Mouse (Mus musculus): ENCODE results near the gene Arpc3. TPM values are rescaled to one million over a fixed set of nuclear protein-coding genes. Genes with fewer than 3 reads are reported as not detected.
A peak's percentile ranks its signal among the peaks of the same experiment; 100 is the strongest.

The Arpc3 gene
- total and polyA plus RNA-seq, 2 experiments from 2014 or later, result 134 to 188 TPM

DNA sequence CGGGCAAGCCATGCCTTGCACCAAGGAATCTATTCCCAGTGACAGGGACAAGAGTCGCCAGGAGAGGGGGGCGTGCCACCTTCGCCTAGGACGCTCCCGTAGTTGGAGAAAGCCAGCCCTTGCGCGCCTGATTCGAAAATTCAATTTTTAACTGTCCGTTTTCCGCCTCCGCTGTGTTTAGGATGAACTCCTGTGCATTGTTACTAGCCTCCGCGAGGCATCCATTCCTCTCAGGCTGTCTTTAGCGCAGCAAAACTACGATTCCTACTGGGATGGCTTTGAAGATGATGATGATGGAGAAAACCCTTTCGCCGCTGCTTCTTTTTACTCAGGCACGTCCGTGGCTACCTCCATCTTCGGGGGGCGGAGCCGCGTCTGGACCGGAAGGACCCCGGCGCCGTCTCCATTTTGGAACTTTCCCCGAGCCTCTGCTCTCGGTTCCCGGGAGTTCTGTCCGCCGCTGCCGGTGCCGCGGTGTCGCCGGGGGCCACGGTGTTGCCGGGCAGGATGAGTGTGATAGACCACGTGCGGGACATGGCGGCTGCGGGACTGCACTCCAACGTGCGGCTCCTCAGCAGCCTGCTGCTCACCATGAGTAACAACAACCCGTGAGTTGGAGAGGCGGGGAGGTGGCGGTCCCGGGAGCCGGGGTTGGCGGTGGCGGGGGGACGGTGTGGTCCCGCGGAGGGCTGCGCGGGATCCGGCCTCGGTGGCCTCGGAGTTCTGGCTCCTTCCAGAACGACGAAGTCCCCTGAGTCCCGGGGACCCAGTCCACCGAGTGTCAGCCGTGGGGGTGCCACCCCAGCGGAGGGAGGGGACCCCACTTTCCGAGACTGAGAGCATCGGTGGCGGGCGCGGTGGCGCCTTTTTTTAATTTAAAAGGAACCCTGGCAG, 30.6 kb downstream of the Arpc3 start:
- H3K9ac ChIP-seq (replicated peaks; ENCODE audit: low read length, poor library complexity, severe bottlenecking), result peak overlapping the region; percentile 87
- no peaks in the 10 kb centered on the region for H3K9me3 ChIP-seq (ENCODE audit: low read length)
- no peaks in the 10 kb centered on the region for H3K36me3 ChIP-seq (ENCODE audit: insufficient read depth, low read length)
- H3K4me3 ChIP-seq (ENCODE audit: low read depth, low read length), result peak overlapping the region; percentile 93
- no peaks in the 10 kb centered on the region for H3K27me3 ChIP-seq (ENCODE audit: insufficient read depth, low read length)
- ATAC-seq (ENCODE audit: low FRiP score) (peak; percentile 86), DNase-seq (ENCODE audit: low spot score) (peak; percentile 92)
- H3K27ac ChIP-seq (ENCODE audit: low read depth, low read length), result peak overlapping the region; percentile 95
- no peaks in the 10 kb centered on the region; the same call in 1 of the 2 replicates for H3K4me1 ChIP-seq (ENCODE audit: insufficient read depth, low read length)
- peak overlapping the region; percentile 85 for H3K4me2 ChIP-seq (ENCODE audit: low read depth, low read length, poor library complexity, severe bottlenecking)
- under 1% methylated on average over 71 of the region's 73 CpGs for WGBS
- peak; percentile 55 for TF ChIP-seq CTCF (IDR thresholded peaks at IDR 0.05)

DNA sequence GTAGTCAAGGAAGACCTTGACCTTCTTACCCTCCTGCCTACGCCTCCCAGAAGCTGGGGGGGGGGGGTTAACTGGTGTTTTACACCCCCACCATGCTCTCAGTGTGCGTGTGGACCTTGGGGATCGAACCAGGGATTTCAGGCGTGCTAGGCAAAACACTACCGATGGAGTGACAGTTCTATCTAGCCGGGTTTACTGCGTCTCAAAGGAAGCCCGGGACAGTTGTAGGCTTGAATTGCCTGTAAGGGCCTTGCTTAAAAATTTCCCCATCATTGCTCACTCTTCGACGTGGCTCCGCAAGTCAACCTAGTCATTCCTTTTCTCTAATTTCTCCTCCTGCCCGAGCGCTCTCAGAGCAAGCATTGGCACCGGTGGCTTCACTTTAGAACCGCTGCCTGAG, 31.4 kb downstream of the Arpc3 start:
- WGBS, result 33% methylated on average over 15 of the region's 15 CpGs
- Histone ChIP-seq H3K9ac (replicated peaks; ENCODE audit: low read length, poor library complexity, severe bottlenecking) (peak overlapping the region; percentile 87), H3K4me3 (ENCODE audit: low read depth, low read length) (peak overlapping the region; percentile 93), H3K27me3 (ENCODE audit: insufficient read depth, low read length) (no peaks in the 10 kb centered on the region), H3K9me3 (ENCODE audit: low read length) (no peaks in the 10 kb centered on the region), H3K4me1 (ENCODE audit: insufficient read depth, low read length) (no peaks in the 10 kb centered on the region; the same call in 1 of the 2 replicates), H3K4me2 (ENCODE audit: low read depth, low read length, poor library complexity, severe bottlenecking) (peak overlapping the region; percentile 85), H3K27ac (ENCODE audit: low read depth, low read length) (no peak overlapping the region), H3K36me3 (ENCODE audit: insufficient read depth, low read length) (no peaks in the 10 kb centered on the region)
- DNase-seq (ENCODE audit: low spot score), result no peak
- ATAC-seq (ENCODE audit: low FRiP score), result no peak; the same call in 1 of the 2 replicates
- TF ChIP-seq CTCF (IDR thresholded peaks at IDR 0.05), result no peak

DNA sequence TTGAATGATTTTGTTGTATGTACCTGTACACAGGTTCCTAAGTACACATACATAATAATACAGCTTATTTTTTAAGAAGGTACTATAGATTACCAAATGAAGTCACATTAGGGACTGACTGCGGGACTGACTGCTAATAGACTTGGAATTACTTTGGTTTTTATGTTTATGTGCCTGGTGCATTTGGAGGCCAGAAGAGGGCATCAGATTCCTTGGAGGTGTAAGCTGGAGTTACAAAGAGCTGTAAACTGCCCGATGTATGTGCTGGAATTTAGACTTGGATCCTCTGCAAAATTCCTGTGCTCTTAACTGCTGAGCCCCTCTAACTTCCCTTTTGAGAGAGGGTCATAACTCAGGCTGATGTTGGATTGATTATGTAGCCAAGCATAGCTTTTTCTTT, 33.9 kb downstream of the Arpc3 start:
- ATAC-seq (ENCODE audit: low FRiP score), result no peak

DNA sequence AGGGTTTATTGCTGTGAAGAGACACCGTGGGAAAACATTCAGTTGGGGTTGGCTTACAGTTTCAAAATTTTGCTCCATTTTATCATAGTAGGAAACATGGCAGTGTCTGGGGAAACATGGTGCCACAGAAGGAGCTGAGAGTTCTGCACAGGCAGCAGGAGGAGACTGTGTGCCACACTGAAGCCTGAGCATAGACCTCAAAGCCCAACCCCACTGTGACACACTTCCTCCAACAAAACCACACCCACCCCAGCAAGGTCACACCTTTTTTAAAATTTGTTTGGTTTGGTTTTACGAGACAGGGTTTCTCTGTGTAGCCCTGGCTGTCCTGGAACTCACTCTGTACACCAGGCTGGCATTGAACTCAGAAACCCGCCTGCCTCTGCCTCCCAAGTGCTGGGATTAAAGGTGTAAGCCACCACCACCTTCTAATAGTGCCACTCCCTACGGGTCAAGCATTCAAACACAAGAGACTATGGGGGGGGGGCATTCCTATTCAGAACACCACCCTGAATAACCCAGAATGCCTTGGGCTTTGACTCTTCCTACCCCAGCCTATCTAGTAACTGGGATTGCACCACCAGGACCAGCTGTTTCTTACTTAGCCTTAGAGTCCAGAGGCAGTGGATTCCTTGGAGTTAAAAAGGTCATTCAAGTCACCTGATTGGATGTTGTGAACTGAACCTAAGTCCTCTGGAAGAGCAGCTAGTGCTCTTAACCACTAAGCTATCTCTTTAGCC, 38.5 kb downstream of the Arpc3 start:
- no peak for TF ChIP-seq CTCF (IDR thresholded peaks at IDR 0.05)
- Histone ChIP-seq H3K4me3 (ENCODE audit: low read depth, low read length) (no peak overlapping the region), H3K36me3 (ENCODE audit: insufficient read depth, low read length) (peaks cover 50% of the 10 kb centered on the region), H3K4me1 (ENCODE audit: insufficient read depth, low read length) (no peaks in the 10 kb centered on the region), H3K4me2 (ENCODE audit: low read depth, low read length, poor library complexity, severe bottlenecking) (no peak overlapping the region), H3K27ac (ENCODE audit: low read depth, low read length) (no peak overlapping the region), H3K9me3 (ENCODE audit: low read length) (no peaks in the 10 kb centered on the region), H3K9ac (replicated peaks; ENCODE audit: low read length, poor library complexity, severe bottlenecking) (no peak overlapping the region), H3K27me3 (ENCODE audit: insufficient read depth, low read length) (no peaks in the 10 kb centered on the region)
- DNase-seq (ENCODE audit: low spot score) (no peak), ATAC-seq (ENCODE audit: low FRiP score) (no peak)
- WGBS, result 92% methylated on average over 4 of the region's 4 CpGs

More for the DNA sequence above, 33.9 kb downstream of the Arpc3 start:
- Histone ChIP-seq H3K36me3 (ENCODE audit: insufficient read depth, low read length) (peaks cover 16% of the 10 kb centered on the region; the same call in 1 of the 2 replicates), H3K9ac (replicated peaks; ENCODE audit: low read length, poor library complexity, severe bottlenecking) (no peak overlapping the region), H3K9me3 (ENCODE audit: low read length) (no peaks in the 10 kb centered on the region), H3K4me2 (ENCODE audit: low read depth, low read length, poor library complexity, severe bottlenecking) (no peak overlapping the region), H3K4me1 (ENCODE audit: insufficient read depth, low read length) (no peaks in the 10 kb centered on the region; the same call in 1 of the 2 replicates), H3K4me3 (ENCODE audit: low read depth, low read length) (no peak overlapping the region), H3K27ac (ENCODE audit: low read depth, low read length) (no peak overlapping the region), H3K27me3 (ENCODE audit: insufficient read depth, low read length) (no peaks in the 10 kb centered on the region)
- peak; percentile 39 for TF ChIP-seq CTCF (IDR thresholded peaks at IDR 0.05)
- DNase-seq (ENCODE audit: low spot score), result no peak
- 88% methylated on average over 2 of the region's 2 CpGs for WGBS

DNA sequence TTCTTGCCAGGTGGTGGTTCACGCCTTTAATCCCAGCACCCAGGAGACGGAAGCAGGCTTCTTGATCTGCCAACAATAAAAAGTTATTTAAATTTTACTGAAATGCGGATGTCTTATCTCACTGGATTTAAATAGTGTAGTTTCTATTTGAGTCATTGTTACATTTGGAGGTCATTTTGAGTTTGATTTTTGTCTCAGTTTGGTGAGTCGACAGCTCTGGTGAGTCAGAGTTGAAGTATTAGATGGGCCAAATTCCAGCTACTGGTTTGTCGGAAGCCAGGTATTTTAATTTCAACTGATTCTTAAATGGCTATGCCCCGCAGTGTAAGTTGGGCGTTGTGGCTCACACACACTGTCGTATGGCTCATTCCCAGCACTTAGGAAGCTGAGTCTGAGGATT, 39.5 kb downstream of the Arpc3 start:
- H3K36me3 ChIP-seq (ENCODE audit: insufficient read depth, low read length), result peaks cover 59% of the 10 kb centered on the region
- WGBS, result 95% methylated on average over 8 of the region's 8 CpGs
- no peak for TF ChIP-seq CTCF (IDR thresholded peaks at IDR 0.05)

More for the DNA sequence above, 39.5 kb downstream of the Arpc3 start:
- no peak overlapping the region for H3K4me3 ChIP-seq (ENCODE audit: low read depth, low read length)
- H3K9me3 ChIP-seq (ENCODE audit: low read length), result no peaks in the 10 kb centered on the region
- DNase-seq (ENCODE audit: low spot score) (no peak), ATAC-seq (ENCODE audit: low FRiP score) (no peak)
- H3K27ac ChIP-seq (ENCODE audit: low read depth, low read length), result no peak overlapping the region
- H3K27me3 ChIP-seq (ENCODE audit: insufficient read depth, low read length), result no peaks in the 10 kb centered on the region
- no peak overlapping the region for H3K4me2 ChIP-seq (ENCODE audit: low read depth, low read length, poor library complexity, severe bottlenecking)
- no peak overlapping the region for H3K9ac ChIP-seq (replicated peaks; ENCODE audit: low read length, poor library complexity, severe bottlenecking)
- H3K4me1 ChIP-seq (ENCODE audit: insufficient read depth, low read length), result no peaks in the 10 kb centered on the region
